Mouse (Mus musculus) olfactory bulb, adult 2 months (tissue): ENCODE measurements around the gene Gm6588.

Experiments used
- CTCF ChIP-seq: fragments of 200-500 bp; IDR thresholded peaks from 2 replicates; pipeline ENCODE4 v1.5.1; 2012; ENCODE audit warnings: low read depth, mild to moderate bottlenecking, low read length, moderate library complexity; ENCODE audit not compliant: insufficient read depth
- POLR2A ChIP-seq: fragments of 200-500 bp; IDR thresholded peaks from 2 replicates; pipeline ENCODE4 v1.6.1; 2012; ENCODE audit warnings: mild to moderate bottlenecking, low read depth, low read length, moderate library complexity; ENCODE audit not compliant: insufficient read depth

- TF ChIP-seq POLR2A (no peak), CTCF (no peak)
These were observed 35.9 kb downstream of the Gm6588 start for GRCm38 (mm10) chr5:112484924-112485715.
